Mouse (Mus musculus) lung, adult 2 months (tissue): Measurements from ENCODE around the gene Plxna4.

Experiments used
- CTCF ChIP-seq: fragments of 200-500 bp; IDR thresholded peaks from 2 replicates; pipeline ENCODE4 v1.5.1; 2011; ENCODE audit warnings: mild to moderate bottlenecking, low read length, control low read depth; ENCODE audit not compliant: insufficient read depth
- POLR2A ChIP-seq: fragments of 200-500 bp; IDR thresholded peaks from 2 replicates; pipeline ENCODE4 v1.6.1; 2011; ENCODE audit warnings: low read depth, mild to moderate bottlenecking, control low read depth, low read length, borderline replicate concordance; ENCODE audit errors: extremely low read depth

DNA sequence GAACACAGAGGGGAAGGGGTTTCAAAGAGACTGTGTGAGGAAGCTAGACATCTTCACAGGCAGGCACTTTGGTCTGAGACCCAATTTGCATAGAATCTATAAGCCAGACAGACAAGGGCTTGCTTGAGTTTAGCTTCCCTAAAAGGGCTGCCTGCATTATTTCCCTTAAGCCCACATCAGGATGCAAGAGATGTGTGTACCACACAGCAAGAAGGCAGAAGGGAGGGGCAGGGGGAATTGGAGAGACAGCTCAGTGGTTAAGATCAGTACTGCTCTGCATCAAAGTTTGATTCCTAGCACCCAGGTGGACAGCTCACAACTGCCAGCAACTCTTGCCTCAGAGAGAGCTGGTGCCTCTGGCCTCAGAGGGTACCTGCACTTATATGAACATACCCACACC, 256.7 kb downstream of the Plxna4 start:
- TF ChIP-seq POLR2A (no peak), CTCF (no peak)
